Mouse (Mus musculus): ENCODE data around the gene Rasal2. TPM values are rescaled to one million over a fixed set of nuclear protein-coding genes. Genes with fewer than 3 reads are reported as not detected.

Gene Rasal2
- polyA plus RNA-seq, 1 experiment from 2014 or later, result 31.0 TPM

- Histone ChIP-seq H3K4me3 (no peak overlapping the region), H3K4me1 (peaks cover 17% of the 10 kb centered on the region), H3K4me2 (no peak overlapping the region), H3K9ac (no peak overlapping the region), H3K36me3 (ENCODE audit: poor library complexity, severe bottlenecking) (peaks cover 23% of the 10 kb centered on the region), H3K27me3 (no peaks in the 10 kb centered on the region), H3K9me3 (replicated peaks) (no peaks in the 10 kb centered on the region), H3K27ac (no peak overlapping the region)
- WGBS, result 88% methylated on average over 1 of the region's 1 CpGs
- ATAC-seq, result no peak
These were observed 262.3 kb downstream of the Rasal2 start for GRCm38 (mm10) chr1:157150107-157150506.

- no peaks in the 10 kb centered on the region for H3K9me3 ChIP-seq (replicated peaks)
- H3K27me3 ChIP-seq, result no peaks in the 10 kb centered on the region
- no peak overlapping the region for H3K27ac ChIP-seq
- H3K4me3 ChIP-seq, result no peak overlapping the region
- no peak overlapping the region for H3K9ac ChIP-seq
- no peaks in the 10 kb centered on the region for H3K4me1 ChIP-seq
- ATAC-seq, result no peak
- peaks cover 46% of the 10 kb centered on the region for H3K36me3 ChIP-seq (ENCODE audit: poor library complexity, severe bottlenecking)
- 86% methylated on average over 3 of the region's 3 CpGs for WGBS
- H3K4me2 ChIP-seq, result no peak overlapping the region
These were observed 267.8 kb downstream of the Rasal2 start for GRCm38 (mm10) chr1:157144621-157145020.

GRCm38 (mm10) chr1:157143326-157143932, 269.0 kb downstream of the Rasal2 start:
- no peak overlapping the region for H3K9ac ChIP-seq
- peaks cover 49% of the 10 kb centered on the region for H3K36me3 ChIP-seq (ENCODE audit: poor library complexity, severe bottlenecking)
- no peak for ATAC-seq
- H3K4me2 ChIP-seq, result no peak overlapping the region
- WGBS, result 77% methylated on average over 7 of the region's 7 CpGs
- no peaks in the 10 kb centered on the region for H3K4me1 ChIP-seq
- no peak overlapping the region for H3K4me3 ChIP-seq
- H3K9me3 ChIP-seq (replicated peaks), result no peaks in the 10 kb centered on the region
- no peaks in the 10 kb centered on the region for H3K27me3 ChIP-seq
- H3K27ac ChIP-seq, result no peak overlapping the region

- Histone ChIP-seq H3K9ac (no peak overlapping the region), H3K36me3 (ENCODE audit: poor library complexity, severe bottlenecking) (peaks cover 37% of the 10 kb centered on the region), H3K27me3 (no peaks in the 10 kb centered on the region), H3K4me3 (no peak overlapping the region), H3K4me1 (peaks cover 6% of the 10 kb centered on the region; the same call in 1 of the 2 replicates), H3K9me3 (replicated peaks) (no peaks in the 10 kb centered on the region), H3K4me2 (no peak overlapping the region), H3K27ac (no peak overlapping the region)
- 90% methylated on average over 3 of the region's 3 CpGs for WGBS
- ATAC-seq, result no peak
These were observed 271.4 kb downstream of the Rasal2 start for GRCm38 (mm10) chr1:157141014-157141413.

- Histone ChIP-seq H3K4me3 (no peak overlapping the region), H3K9me3 (replicated peaks) (no peaks in the 10 kb centered on the region), H3K4me2 (no peak overlapping the region), H3K36me3 (ENCODE audit: poor library complexity, severe bottlenecking) (peaks cover 36% of the 10 kb centered on the region; the same call in 1 of the 2 replicates), H3K4me1 (peaks cover 6% of the 10 kb centered on the region; the same call in 1 of the 2 replicates), H3K9ac (no peak overlapping the region), H3K27ac (no peak overlapping the region), H3K27me3 (no peaks in the 10 kb centered on the region)
- WGBS, result 87% methylated on average over 1 of the region's 1 CpGs
- no peak for ATAC-seq
These were observed 274.5 kb downstream of the Rasal2 start for GRCm38 (mm10) chr1:157137854-157138241.

- no peak overlapping the region for H3K4me2 ChIP-seq
- no peak overlapping the region for H3K4me3 ChIP-seq
- H3K9ac ChIP-seq, result no peak overlapping the region
- H3K36me3 ChIP-seq (ENCODE audit: poor library complexity, severe bottlenecking), result peaks cover 37% of the 10 kb centered on the region; the same call in 1 of the 2 replicates
- no peaks in the 10 kb centered on the region for H3K27me3 ChIP-seq
- H3K27ac ChIP-seq, result no peak overlapping the region
- 79% methylated on average over 9 of the region's 9 CpGs for WGBS
- H3K4me1 ChIP-seq, result peaks cover 6% of the 10 kb centered on the region; the same call in 1 of the 2 replicates
- peak; percentile 59; the same call in 1 of the 2 replicates for ATAC-seq
- H3K9me3 ChIP-seq (replicated peaks), result no peaks in the 10 kb centered on the region
These were observed 275.1 kb downstream of the Rasal2 start for GRCm38 (mm10) chr1:157137132-157137853.

- no peaks in the 10 kb centered on the region for H3K27me3 ChIP-seq
- H3K9me3 ChIP-seq (replicated peaks), result no peaks in the 10 kb centered on the region
- ATAC-seq, result no peak
- 98% methylated on average over 2 of the region's 2 CpGs for WGBS
- peaks cover 16% of the 10 kb centered on the region; the same call in 1 of the 2 replicates for H3K36me3 ChIP-seq (ENCODE audit: poor library complexity, severe bottlenecking)
- H3K4me3 ChIP-seq, result no peak overlapping the region
- no peak overlapping the region for H3K9ac ChIP-seq
- no peak overlapping the region for H3K27ac ChIP-seq
- H3K4me2 ChIP-seq, result no peak overlapping the region
- no peaks in the 10 kb centered on the region for H3K4me1 ChIP-seq
These were observed 284.2 kb downstream of the Rasal2 start for GRCm38 (mm10) chr1:157128219-157128618.

GRCm38 (mm10) chr1:157123836-157124235, 288.6 kb downstream of the Rasal2 start:
- no peak overlapping the region for H3K27ac ChIP-seq
- 89% methylated on average over 3 of the region's 3 CpGs for WGBS
- H3K9ac ChIP-seq, result no peak overlapping the region
- no peak overlapping the region for H3K4me2 ChIP-seq
- H3K4me3 ChIP-seq, result no peak overlapping the region
- no peaks in the 10 kb centered on the region for H3K9me3 ChIP-seq (replicated peaks)
- H3K27me3 ChIP-seq, result no peaks in the 10 kb centered on the region
- H3K4me1 ChIP-seq, result no peaks in the 10 kb centered on the region
- 0 out of 2 replicates have a peak, but pooled peaks cover 6% of the 10 kb centered on the region for H3K36me3 ChIP-seq (ENCODE audit: poor library complexity, severe bottlenecking)
- ATAC-seq, result no peak

GRCm38 (mm10) chr1:157119168-157119567, 293.2 kb downstream of the Rasal2 start:
- ATAC-seq, result no peak
- Histone ChIP-seq H3K27ac (no peak overlapping the region), H3K9ac (no peak overlapping the region), H3K27me3 (no peaks in the 10 kb centered on the region), H3K4me1 (no peaks in the 10 kb centered on the region), H3K4me2 (no peak overlapping the region), H3K36me3 (ENCODE audit: poor library complexity, severe bottlenecking) (no peaks in the 10 kb centered on the region), H3K4me3 (no peak overlapping the region), H3K9me3 (replicated peaks) (no peaks in the 10 kb centered on the region)
- 86% methylated on average over 6 of the region's 6 CpGs for WGBS

GRCm38 (mm10) chr1:157117440-157117839, 295.0 kb downstream of the Rasal2 start:
- no peaks in the 10 kb centered on the region for H3K9me3 ChIP-seq (replicated peaks)
- 88% methylated on average over 3 of the region's 3 CpGs for WGBS
- no peaks in the 10 kb centered on the region for H3K27me3 ChIP-seq
- H3K27ac ChIP-seq, result no peak overlapping the region
- H3K36me3 ChIP-seq (ENCODE audit: poor library complexity, severe bottlenecking), result no peaks in the 10 kb centered on the region
- H3K9ac ChIP-seq, result no peak overlapping the region
- H3K4me3 ChIP-seq, result no peak overlapping the region
- no peaks in the 10 kb centered on the region for H3K4me1 ChIP-seq
- H3K4me2 ChIP-seq, result no peak overlapping the region
- ATAC-seq, result no peak

GRCm38 (mm10) chr1:157114492-157114891, 297.9 kb downstream of the Rasal2 start:
- Histone ChIP-seq H3K9me3 (replicated peaks) (no peaks in the 10 kb centered on the region), H3K27ac (no peak overlapping the region), H3K27me3 (no peaks in the 10 kb centered on the region), H3K4me2 (no peak overlapping the region), H3K9ac (no peak overlapping the region), H3K4me3 (no peak overlapping the region), H3K36me3 (ENCODE audit: poor library complexity, severe bottlenecking) (no peaks in the 10 kb centered on the region), H3K4me1 (no peaks in the 10 kb centered on the region)
- no peak for ATAC-seq
- WGBS, result 65% methylated on average over 2 of the region's 2 CpGs

- no peaks in the 10 kb centered on the region for H3K9me3 ChIP-seq (replicated peaks)
- H3K9ac ChIP-seq, result no peak overlapping the region
- H3K27me3 ChIP-seq, result no peaks in the 10 kb centered on the region
- H3K36me3 ChIP-seq (ENCODE audit: poor library complexity, severe bottlenecking), result no peaks in the 10 kb centered on the region
- H3K27ac ChIP-seq, result no peak overlapping the region
- ATAC-seq, result no peak
- H3K4me1 ChIP-seq, result no peaks in the 10 kb centered on the region
- 81% methylated on average over 6 of the region's 6 CpGs for WGBS
- no peak overlapping the region for H3K4me2 ChIP-seq
- no peak overlapping the region for H3K4me3 ChIP-seq
These were observed 302.0 kb downstream of the Rasal2 start for GRCm38 (mm10) chr1:157110287-157110835.
